Mouse (Mus musculus): ENCODE results near the gene Tlk1.
"Not testable (repeated sequence)": the region's sequence is repeated elsewhere in the genome, so short reads cannot be mapped to it uniquely, and the experiment has no call there.

Gene Tlk1

DNA sequence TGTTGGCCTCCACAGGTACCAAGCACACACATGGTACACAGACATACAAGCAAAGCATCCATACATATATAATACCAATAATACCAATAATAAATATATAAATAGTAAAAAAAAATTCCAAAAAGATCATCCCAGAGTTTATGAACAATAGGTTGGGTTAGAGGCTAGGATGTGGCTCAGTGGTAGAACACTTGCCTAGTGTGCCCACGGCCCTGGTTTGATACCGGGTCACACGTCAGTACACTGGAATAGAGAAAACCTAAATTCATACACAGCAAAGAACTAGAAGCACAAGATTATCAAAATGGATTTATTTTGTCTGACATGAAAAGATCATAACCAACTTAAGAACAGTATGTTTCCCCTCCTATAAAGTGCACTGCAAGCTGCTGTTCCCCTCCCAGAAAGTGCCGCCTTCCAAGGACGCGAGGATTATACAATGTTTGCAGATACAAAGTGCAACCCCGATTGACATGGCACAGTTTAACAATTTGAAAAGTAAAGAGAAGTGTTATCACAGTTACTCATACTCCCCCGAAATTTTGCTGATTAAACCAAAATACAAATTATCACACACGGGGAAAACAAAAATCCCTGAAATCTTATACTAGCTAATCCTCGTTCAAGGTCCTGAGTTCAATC is 6.3 kb upstream of the Tlk1 start:
- DNase-seq = no peak

DNA sequence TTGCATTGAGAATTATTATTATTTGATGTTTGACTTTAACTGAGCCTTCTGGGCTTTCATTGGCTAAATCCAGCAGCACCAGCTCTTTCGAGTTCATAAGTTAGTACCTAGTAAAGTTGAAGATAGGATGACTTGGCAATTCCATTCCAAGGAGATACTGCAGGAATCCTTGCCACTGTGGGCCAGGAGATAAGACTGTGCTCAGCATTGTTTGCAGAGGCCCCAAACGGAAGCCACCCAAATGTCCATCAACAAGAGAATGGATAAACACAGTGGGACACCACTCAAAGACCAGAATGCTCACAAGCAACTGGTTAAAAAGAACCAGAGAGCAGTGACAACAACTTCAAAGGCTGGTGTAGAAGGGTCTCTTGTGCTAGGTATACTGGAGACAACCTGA is 5.2 kb upstream of the Tlk1 start:
- DNase-seq = no peak

DNA sequence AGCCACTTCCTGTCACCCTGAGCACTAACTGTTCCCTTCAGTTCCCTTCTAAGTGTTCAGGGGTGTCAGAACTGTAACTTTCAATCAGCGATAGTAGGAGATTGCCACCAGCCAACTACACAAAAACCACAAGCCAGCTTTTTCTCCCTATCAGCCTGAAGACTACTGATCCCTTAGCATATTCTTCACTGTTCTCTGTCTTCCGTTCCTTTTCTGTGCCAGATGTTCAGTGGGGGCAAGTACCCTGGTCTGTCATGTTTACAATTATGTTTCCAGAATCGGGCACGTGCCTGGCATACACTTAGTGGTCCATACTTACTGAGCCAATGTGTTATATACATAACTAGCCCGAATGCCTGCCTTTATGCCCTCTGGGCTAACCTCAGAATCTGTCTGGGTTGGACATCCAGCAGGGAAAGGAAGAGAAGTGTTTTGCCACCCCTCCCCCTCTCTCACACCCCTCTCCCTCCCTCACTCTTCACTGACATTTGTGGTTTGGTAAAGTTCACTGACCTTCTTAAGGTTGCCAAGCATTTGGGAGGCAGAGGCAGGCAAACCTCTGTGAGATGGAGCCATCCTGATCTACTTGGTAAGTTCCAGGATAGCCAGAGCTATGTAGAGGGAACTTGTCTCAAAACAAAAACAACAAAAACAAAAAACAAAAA is 4.5 kb upstream of the Tlk1 start:
- peak; percentile 37 for DNase-seq

DNA sequence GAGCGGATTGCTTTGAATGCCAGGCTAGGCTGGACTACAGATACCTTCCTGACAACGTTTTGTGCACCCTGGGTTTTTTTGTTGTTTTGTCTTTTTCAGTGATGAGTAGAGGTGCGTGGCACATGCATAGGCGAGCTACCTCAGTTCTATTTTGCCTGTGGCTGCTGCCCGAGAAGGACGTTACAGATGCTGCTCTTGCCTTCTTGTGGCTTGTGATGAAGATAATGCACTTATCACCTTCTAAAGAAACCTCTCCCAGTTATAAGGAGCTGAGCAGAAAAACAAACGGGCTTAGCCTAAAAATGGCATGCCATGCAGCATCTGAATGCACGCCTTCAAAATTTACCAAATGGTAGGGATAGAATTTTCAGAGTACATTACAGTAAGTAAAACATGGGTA is 2.3 kb upstream of the Tlk1 start:
- DNase-seq = no peak

DNA sequence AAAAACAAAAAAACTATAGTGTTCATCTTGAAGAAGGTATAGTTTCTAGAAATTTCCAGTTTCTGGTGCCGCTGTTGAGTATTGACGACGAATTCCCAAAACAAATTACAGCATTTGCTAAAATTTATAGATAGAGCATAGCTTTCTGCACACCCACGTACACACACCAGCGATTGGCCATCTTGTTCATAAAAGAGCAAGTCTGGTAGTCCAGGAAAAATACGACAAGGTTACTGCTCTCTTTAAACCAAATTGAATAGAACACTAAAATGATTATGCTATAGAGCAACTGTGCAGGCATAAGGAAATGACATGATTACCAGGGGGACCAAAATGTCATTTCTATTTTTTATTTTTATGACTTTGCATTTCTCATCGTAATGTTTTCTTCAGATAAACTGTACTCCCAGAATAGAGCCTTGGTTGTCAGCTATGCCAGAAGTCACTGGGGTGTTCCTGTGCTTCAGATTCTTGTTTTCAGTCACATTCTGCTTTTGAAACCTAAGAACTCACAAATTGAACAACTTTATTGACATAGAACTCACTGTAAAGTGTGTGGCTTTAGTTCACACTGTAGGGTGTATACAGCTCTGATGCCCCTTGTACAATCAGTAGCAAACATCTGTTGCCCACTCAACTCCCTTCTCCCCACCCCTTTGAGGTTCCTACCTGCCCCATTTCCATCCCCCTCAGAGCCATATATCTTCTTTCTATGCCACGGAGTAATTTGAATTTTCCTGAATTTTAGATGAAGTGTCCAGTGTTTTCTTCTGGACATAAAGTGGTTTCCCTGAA is 1.1 kb upstream of the Tlk1 start:
- DNase-seq = no peak

DNA sequence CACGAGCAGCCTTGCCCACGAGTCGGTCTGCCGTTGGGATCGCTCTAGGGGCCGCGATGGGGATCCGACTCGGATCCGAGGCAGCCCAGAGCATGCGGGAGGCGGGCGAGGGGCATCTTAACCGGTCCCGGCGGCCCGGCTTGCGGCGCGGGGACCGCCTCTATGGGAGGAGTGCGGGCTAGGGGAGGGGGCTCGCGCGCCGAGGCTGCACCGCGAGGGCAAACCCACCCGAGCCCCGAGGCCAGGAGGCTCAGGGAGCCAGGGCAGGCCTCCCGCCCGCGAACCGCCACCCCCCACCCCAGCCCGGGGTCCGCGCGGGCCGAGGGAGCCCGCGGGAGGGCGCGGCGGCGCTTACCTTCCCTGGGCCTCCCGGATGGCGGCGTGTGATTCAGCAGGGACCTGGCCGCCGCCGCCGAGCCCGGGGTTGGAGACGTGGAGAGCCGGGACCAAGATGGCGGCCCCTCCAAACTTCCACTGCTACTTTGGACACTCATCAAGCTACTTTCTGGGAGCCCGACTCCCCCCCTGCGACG is 624 bp downstream of the Tlk1 start:
- peak; percentile 76 to 83 for DNase-seq

DNA sequence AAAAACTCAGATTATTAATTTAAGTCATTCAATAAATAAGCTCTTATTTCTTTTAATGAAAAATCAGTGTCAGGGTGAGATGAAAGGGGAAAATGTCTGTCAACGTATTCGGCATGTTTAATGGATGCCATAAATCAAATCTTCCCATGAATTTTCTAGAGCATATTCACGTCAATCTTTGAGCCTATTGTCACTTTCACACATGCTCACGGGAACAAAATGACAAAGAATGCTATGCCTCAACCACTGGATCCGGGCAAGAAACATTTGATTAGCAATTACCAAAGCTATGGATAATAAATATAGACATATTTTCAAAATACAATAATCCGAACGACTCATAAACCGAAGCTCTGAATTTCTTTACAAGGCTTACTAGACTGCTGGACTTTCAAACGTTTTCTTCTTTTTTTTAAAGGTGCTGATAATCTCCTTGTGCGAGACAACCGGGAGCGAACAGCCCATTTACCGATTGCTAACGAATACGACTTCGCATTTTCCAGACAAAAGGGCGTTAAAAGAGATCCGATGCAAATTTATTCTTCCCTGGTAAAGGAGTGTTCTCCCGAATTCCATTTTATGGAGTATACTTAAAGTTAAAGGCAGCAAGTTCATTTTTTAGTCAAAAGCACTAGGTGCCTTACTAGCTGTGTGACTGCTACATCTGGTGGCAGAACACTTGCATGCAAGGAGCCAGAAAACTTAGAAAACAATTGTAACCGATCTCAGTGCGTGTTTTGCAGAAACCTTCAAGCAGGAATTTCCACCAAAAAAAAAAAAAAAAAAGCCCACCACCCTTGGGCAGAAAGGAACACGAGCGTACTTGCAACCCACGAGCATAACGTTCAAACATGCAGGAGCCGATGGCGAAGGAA is 1.4 kb downstream of the Tlk1 start:
- DNase-seq = peak in 1 of 2 experiments; percentile 44

DNA sequence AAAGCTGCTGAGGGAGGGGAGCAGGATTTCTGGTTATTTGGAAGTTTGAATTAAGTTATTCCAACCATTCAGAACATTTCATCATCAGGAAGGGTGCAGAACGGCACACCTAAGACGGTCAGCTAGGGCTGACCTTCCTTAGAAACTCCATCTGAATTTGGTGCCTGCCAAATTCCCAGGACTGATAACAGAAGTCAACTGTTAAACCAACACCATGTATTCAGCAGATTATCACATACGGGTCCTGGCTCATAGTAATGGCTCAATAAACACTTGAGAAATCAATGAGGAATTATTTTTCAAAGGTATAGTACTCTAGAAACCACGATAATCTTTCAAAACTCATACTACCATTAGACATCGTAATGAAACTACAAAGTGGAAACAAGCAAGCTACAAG is 2.1 kb downstream of the Tlk1 start:
- no peak for DNase-seq

DNA sequence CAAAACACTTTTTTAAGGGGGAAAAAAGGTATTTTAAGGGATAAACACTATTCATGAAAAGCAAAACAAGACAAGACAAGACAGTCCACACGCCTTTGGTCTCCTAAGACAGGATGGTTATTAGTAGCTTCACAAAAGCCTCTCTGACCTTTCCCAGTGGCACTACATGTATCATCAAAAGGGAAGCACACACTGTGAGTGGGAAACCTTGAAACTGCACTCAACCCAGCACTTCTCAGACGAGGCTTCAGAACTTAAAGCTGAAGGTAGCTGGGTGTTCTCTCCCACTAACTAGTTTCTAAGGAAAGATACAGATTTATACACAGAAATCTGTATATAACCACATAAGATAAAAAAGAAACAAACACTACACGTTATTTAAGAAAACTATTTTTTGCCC is 8.6 kb downstream of the Tlk1 start:
- DNase-seq = no peak

DNA sequence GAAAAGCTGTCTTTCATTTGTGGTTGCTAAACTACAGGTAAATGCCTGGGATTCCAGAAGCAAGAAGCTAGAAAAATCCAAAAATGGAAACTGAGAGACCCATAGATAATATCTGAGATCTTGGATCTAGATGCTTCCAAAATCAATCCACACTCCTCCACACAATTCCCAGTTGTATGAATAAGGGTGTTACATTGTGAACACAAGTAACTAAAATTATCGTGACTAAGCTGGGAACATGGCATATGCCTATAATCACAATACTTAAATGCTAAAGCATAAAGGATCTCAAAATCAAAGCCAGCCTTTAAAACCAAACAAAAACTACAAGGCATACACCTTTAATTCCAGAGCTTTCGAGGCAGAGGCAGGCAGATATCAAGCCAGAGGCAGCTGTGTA is 9.5 kb downstream of the Tlk1 start:
- DNase-seq = no peak

DNA sequence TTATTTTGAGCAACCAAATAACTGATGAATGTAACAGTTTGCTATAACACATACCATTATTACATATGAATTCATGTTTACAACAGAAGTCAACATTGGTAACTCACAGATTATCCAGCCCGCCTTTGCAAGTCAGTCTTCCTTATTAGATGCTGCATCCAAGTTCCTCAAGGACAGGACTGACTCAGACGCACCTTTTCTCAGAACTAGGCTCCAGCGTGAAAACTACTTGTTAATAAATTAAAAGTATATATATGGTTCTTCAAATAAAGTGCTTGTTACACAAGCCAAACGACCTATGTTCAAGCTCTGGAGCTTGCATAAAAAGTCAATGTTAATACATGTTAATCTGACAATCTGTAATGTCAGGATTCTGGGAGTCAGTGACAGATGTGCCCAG is 11.9 kb downstream of the Tlk1 start:
- DNase-seq = no peak

DNA sequence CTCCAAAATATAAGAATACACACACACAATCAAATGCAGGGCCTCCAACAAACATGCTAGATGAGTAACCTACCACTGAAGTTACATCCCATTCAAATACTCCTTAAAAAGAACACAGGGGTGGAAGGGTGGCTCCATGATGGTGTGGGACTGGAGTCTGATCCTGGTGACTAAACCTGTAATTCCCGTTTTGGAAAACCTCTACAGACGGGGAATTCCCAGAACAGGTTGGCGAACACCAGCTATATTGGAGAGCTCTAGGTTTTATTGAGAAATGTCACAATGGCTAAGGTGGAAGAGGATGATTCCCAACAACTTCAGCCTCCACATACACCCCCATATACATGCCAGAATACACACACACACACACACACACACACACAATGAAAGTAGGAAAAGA is 14.1 kb downstream of the Tlk1 start:
- DNase-seq = no peak

DNA sequence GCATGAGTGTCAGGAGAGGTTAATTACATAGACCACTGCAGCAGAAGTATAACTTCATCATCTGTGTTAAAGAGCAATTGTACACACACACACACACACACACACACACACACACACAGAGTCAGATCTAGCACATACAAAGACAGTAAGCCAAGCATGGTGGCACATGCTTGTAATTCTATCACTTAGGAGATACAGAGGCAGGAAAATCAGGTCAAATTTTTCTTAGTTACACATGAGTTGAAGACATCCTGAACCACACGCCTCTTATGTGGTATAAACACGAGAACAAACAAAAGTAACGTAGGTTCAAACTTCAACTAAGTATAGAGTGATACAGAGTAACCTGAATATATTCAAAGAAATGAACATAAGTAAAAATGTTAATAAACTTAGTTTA is 15.6 kb downstream of the Tlk1 start:
- DNase-seq = no peak

DNA sequence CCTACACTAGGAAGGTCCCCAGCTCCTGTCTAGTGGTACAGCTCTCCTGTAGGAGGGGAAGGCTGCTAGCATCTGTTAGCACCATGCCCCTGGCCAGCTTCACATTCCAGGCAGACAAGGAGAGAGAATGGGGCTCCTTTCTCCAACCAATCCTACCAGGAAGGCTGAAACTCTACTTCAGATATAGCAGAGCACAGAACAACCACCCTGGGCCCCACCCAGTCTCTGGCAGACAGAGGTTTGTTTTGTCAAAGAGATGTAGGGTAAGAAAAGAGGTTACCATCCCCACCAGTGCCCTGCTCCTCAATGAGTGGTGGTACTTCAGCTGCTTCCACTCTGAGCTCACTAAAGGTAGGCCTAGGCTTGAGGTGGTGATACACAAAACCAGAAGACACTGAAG is 16.8 kb downstream of the Tlk1 start:
- DNase-seq = peak; percentile 52 to 62

DNA sequence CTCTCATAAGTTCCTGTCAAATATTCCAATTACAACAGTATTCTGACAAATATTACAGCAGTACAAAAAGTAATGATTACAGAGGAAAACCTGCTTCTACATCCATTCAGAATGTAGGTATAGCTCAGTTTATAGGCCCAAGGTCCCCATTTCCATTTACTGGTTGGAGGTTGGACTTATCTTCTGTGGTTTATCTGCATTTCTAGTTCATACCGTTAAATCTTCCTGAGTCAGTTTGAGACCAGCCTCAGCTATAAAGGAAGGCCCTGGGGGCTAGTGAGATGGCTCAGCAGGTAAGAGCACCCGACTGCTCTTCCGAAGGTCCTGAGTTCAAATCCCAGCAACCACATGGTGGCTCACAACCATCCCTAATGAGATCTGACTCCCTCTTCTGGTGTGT is 17.9 kb downstream of the Tlk1 start:
- DNase-seq = not testable (repeated sequence)

DNA sequence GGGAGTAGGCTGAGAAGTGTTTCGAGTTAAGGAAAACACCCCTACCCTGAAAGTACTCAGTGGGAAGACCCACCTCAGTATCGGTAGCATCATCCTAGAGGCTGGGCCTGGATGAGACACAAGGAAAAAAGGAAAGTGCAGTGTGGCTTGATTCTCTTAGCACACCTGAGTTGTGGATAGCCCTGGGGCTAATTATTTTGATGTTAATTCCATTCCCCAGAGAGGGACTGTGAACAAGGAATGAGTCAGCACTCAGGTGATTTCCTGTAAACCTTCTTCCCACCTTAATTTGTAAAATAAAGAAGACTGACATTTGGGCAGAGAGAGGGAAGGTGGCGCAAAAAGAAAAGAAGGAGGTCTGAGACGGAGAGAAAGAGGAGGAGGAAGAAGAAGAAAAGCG is 19.5 kb downstream of the Tlk1 start:
- no peak for DNase-seq

DNA sequence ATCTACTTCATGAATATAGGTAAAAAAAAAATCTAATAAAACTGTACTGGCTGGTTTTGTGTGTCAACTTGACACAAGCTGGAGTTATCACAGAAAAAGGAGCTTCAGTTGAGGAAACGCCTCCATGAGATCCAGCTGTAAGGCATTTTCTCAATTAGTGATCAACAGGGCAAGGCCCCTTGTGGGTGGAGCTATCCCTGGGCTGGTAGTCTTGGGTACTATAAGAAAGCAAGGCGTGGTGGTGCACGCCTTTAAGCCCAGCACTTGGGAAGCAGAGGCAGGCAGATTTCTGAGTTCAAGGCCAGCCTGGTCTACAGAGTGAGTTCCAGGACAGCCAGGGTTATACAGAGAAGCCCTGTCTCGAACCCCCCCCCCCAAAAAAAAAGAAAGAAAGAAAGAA is 21.8 kb downstream of the Tlk1 start:
- not testable (repeated sequence) for DNase-seq

DNA sequence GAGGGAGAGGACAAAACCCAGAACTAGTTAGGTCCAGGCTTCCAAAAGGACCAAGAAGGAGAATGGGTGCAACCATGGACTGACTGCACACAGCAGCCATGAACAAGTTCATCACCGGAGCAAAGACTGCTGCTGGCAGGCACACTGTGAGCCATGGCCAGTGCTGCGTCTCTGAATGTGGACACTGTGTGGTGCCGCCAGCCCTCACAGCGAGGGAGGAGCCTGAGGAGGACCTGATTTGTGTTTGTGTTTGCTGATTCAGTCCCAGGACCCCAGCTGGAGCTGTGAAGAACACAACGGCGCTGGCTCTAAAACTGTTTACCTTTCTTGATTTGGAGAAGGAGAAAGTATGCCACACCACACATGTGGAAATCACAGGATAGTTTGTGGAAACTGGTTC is 22.9 kb downstream of the Tlk1 start:
- no peak for DNase-seq

DNA sequence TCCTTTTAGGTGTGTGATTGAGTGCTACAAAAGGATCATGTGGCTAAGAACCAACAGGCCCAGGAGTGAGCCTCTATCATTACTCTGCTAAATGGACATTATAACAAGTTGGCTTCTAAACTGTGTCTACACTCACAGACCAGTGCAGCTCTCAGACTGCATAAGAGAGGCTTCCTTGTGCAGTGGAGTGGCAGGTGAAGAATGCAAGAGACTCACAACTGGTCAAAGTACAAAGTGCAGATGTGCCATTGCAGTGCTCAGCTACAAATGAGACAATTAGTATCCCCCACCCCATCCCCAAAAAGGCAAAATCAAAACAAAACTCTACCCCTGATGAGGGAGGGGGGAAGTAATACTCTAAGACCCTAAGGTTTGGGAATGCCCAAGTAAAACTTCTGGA is 24.0 kb downstream of the Tlk1 start:
- no peak for DNase-seq

DNA sequence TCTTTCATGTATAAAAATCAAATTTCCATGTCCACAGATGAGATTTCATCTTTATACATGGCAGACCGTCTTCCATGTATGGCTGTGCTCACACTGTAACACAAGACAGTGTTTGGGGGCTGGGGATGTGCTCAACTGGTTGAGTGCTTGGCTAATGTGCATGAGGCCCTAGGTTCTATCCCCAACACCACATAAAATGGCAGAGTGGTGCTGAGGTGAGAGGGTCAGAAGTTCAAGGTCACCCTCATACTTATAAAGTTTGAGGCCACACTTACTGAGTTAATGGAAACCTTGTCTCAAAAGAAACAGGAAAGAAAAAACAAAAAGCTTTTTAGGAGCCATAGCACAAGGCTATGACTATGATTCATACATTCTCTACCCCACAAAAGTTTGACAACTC is 25.1 kb downstream of the Tlk1 start:
- no peak for DNase-seq

DNA sequence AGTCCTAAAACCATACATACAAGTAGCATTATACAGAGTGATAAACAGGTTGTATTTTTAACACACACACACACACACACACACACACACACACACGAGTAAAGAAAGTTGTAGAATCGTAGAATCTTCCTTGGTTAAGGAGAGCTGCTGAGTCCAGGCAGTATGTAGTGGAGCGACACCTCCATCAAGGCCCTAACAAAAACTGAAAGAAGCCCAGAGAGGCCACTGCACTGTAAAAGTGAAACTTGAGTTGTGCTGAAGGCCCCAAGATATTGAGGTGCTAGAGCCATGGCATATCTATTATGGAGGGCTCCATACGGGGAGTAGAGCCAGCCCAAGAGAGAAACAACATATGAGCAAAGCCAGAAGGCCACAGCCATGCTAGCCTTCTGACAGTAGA is 32.3 kb downstream of the Tlk1 start:
- DNase-seq = no peak

DNA sequence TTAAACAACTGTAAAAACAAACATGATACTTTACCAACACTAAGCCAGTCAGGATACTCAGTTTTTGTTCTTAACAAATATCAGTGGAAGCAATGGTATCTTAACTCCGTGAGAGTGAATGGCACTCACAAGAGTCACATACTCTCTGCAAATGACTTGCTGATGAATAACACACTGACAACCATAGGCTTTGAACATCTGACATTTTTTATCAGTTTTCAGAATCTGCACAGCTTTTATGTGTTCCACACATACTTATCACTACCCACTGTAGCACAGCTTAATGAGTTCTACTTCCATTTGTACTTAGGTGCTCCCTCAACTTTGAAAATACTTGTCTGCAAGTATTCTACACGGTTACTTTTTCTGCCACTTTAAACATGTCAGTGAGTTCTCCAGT is 35.3 kb downstream of the Tlk1 start:
- no peak for DNase-seq

DNA sequence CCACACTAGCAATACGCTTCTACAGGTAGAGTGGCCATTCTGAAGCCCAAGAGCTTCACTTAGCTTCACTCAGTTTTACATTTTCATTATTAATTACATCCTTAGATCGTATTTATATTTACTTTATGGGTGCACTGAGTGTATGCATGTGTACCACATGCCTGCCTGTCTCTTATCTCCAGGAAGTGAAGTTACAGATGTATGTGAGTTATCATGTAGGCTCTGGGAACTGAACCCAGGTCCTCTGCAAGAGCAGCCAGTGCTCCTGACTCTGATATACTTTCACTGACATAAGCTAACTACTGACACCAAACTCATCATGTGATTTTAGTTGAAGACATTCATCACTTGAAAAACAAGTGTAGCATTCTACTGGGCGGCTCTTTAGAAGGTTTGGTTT is 36.2 kb downstream of the Tlk1 start:
- DNase-seq = no peak
